Mouse (Mus musculus) CH12.LX (cell line): ENCODE data around the gene Kctd20. TPM values are rescaled to one million over a fixed set of nuclear protein-coding genes. Genes with fewer than 3 reads are reported as not detected.
A peak's percentile ranks its signal among the peaks of the same experiment; 100 is the strongest.

ENCODE experiments used
- DNase-seq: peaks from one replicate; pipeline ENCODE4 v3.0.0-alpha.2; 2013; ENCODE audit errors: extremely low read depth
- H3K27ac ChIP-seq: 2 replicates; pipeline ENCODE4 v1.5.1; 2012; ENCODE audit warnings: low read depth, mild to moderate bottlenecking, control low read depth, moderate library complexity; ENCODE audit not compliant: insufficient read depth
- H3K27me3 ChIP-seq: replicated peaks from 2 replicates; pipeline ENCODE3; 2012; ENCODE audit warnings: inconsistent platforms
- H3K36me3 ChIP-seq, 2 experiments: replicated peaks in 1 of 2; 2 replicates each; pipeline versions ENCODE3 to v1.6.1; 2012; ENCODE audit warnings: inconsistent platforms in 1 of 2, low read length in 1 of 2, mild to moderate bottlenecking in 1 of 2, mixed read lengths in 1 of 2, moderate library complexity in 1 of 2; ENCODE audit not compliant: control insufficient read depth in 1 of 2, insufficient read depth in 1 of 2
- H3K4me1 ChIP-seq, 2 experiments: 2 replicates each; pipeline ENCODE4 v1.6.1; 2012; ENCODE audit warnings: inconsistent platforms in 1 of 2, moderate library complexity in 1 of 2; ENCODE audit not compliant: insufficient read depth in 2 of 2, control insufficient read depth in 1 of 2
- H3K4me2 ChIP-seq: 2 replicates; pipeline ENCODE4 v1.6.1; 2012; ENCODE audit warnings: low read depth, mild to moderate bottlenecking, control low read depth; ENCODE audit not compliant: poor library complexity, insufficient read depth, severe bottlenecking
- H3K4me3 ChIP-seq, 3 experiments: fragments of 150-350 bp in 1 of 3; sonication (generic) in 1 of 3; replicated peaks in 1 of 3; 2 replicates each; pipeline versions ENCODE3 to v1.5.1; 2011 to 2012; ENCODE audit warnings: low read depth in 2 of 3, low read length in 2 of 3, mild to moderate bottlenecking in 2 of 3, moderate library complexity in 2 of 3, control low read depth in 1 of 3, improper control_type of control experiment in 1 of 3, inconsistent platforms in 1 of 3, mixed read lengths in 1 of 3; ENCODE audit not compliant: poor library complexity in 1 of 3
- H3K79me2 ChIP-seq: replicated peaks from 2 replicates; pipeline ENCODE4 v1.6.1; 2012; ENCODE audit warnings: mild to moderate bottlenecking, moderate library complexity; ENCODE audit not compliant: control insufficient read depth, poor library complexity, insufficient read depth, severe bottlenecking; ENCODE audit errors: extremely low read depth
- H3K9ac ChIP-seq: 2 replicates; pipeline ENCODE4 v1.6.1; 2012; ENCODE audit warnings: low read depth, mild to moderate bottlenecking, control low read depth, moderate library complexity; ENCODE audit not compliant: insufficient read depth
- H3K9me3 ChIP-seq: replicated peaks from 2 replicates; pipeline ENCODE3; 2012; ENCODE audit warnings: low read length, inconsistent platforms, mixed read lengths
- BHLHE40 ChIP-seq: IDR thresholded peaks from 2 replicates; pipeline ENCODE4 v1.6.1; 2011; ENCODE audit warnings: mild to moderate bottlenecking, low read depth, low read length, improper control_type of control experiment
- CTCF ChIP-seq, 2 experiments: IDR thresholded peaks in 1 of 2; conservative IDR thresholded peaks in 1 of 2; 2 replicates each; pipeline ENCODE4 v1.5.1; 2011 to 2012; ENCODE audit warnings: low read depth in 2 of 2, low read length in 2 of 2, improper control_type of control experiment in 1 of 2, inconsistent platforms in 1 of 2, mild to moderate bottlenecking in 1 of 2, moderate library complexity in 1 of 2
- HCFC1 ChIP-seq: IDR thresholded peaks from 2 replicates; pipeline ENCODE4 v1.6.1; 2012; ENCODE audit warnings: low read depth, mild to moderate bottlenecking, inconsistent platforms, low read length, improper control_type of control experiment
- IRF4 ChIP-seq: IDR thresholded peaks from 2 replicates; pipeline ENCODE4 v1.6.1; 2014; ENCODE audit warnings: low read depth, mild to moderate bottlenecking, inconsistent platforms, low read length, improper control_type of control experiment
- JUND ChIP-seq: conservative IDR thresholded peaks from 2 replicates; pipeline ENCODE4 v1.6.1; 2011; ENCODE audit warnings: low read depth, low read length, improper control_type of control experiment
- KAT2A ChIP-seq: IDR thresholded peaks from 2 replicates; pipeline ENCODE4 v1.6.1; 2012; ENCODE audit warnings: low read length, improper control_type of control experiment, inconsistent platforms; ENCODE audit not compliant: insufficient replicate concordance
- MAFK ChIP-seq: IDR thresholded peaks from 2 replicates; pipeline ENCODE4 v1.6.1; 2011; ENCODE audit warnings: low read length, improper control_type of control experiment; ENCODE audit not compliant: insufficient replicate concordance
- MAX ChIP-seq: IDR thresholded peaks from 2 replicates; pipeline ENCODE4 v1.6.1; 2011; ENCODE audit warnings: low read length, improper control_type of control experiment
- MEF2A ChIP-seq: IDR thresholded peaks from 2 replicates; pipeline ENCODE4 v1.6.1; 2014; ENCODE audit warnings: low read depth, mild to moderate bottlenecking, inconsistent platforms, low read length, improper control_type of control experiment, borderline replicate concordance
- MXI1 ChIP-seq: IDR thresholded peaks from 2 replicates; pipeline ENCODE4 v1.6.1; 2011; ENCODE audit warnings: mild to moderate bottlenecking, low read depth, low read length, improper control_type of control experiment
- NRF1 ChIP-seq: IDR thresholded peaks from 2 replicates; pipeline ENCODE4 v1.6.1; 2014; ENCODE audit warnings: low read depth, mild to moderate bottlenecking, inconsistent platforms, low read length, improper control_type of control experiment, moderate library complexity
- PAX5 ChIP-seq: IDR thresholded peaks from 2 replicates; pipeline ENCODE4 v1.6.1; 2012; ENCODE audit warnings: low read length, inconsistent platforms, mixed read lengths
- POLR2A ChIP-seq: IDR thresholded peaks from 2 replicates; pipeline ENCODE4 v1.6.1; 2011; ENCODE audit warnings: low read depth, mild to moderate bottlenecking, improper control_type of control experiment, low read length
- POLR2AphosphoS2 ChIP-seq: IDR thresholded peaks from 2 replicates; pipeline ENCODE4 v1.6.1; 2011; ENCODE audit warnings: low read depth, low read length, improper control_type of control experiment
- SMC3 ChIP-seq: IDR thresholded peaks from 2 replicates; pipeline ENCODE4 v1.6.1; 2011; ENCODE audit warnings: low read depth, low read length, improper control_type of control experiment
- TBP ChIP-seq: conservative IDR thresholded peaks from 2 replicates; pipeline ENCODE4 v1.6.1; 2011; ENCODE audit warnings: low read depth, low read length, improper control_type of control experiment
- TCF12 ChIP-seq: IDR thresholded peaks from 2 replicates; pipeline ENCODE4 v1.6.1; 2014; ENCODE audit warnings: low read depth, mild to moderate bottlenecking, inconsistent platforms, low read length, improper control_type of control experiment
- USF1 ChIP-seq: IDR thresholded peaks from 2 replicates; pipeline ENCODE4 v1.6.1; 2014; ENCODE audit warnings: low read depth, mild to moderate bottlenecking, inconsistent platforms, low read length, improper control_type of control experiment
- ZKSCAN1 ChIP-seq: IDR thresholded peaks from 2 replicates; pipeline ENCODE4 v1.6.1; 2012; ENCODE audit warnings: low read depth, inconsistent platforms, low read length, improper control_type of control experiment, borderline replicate concordance
- ZNF384 ChIP-seq: IDR thresholded peaks from 2 replicates; pipeline ENCODE4 v1.6.1; 2012; ENCODE audit warnings: low read depth, low read length, improper control_type of control experiment, inconsistent platforms
- dilution Hi-C: fragments of 300-500 bp; cut with MboI; formaldehyde crosslinking; loops from 2 replicates; pipeline ENCODE4 v1.14.3; 2020; ENCODE audit warnings: low sequenced_read_pairs; ENCODE audit not compliant: extremely low pct_unique_long_range_greater_than_20kb, extremely low pct_ligation_motif_present
- in situ Hi-C: fragments of 300-500 bp; cut with MboI; formaldehyde crosslinking; loops from 3 replicates; pipeline ENCODE4 v1.14.3; 2019; ENCODE audit warnings: low sequenced_read_pairs, low pct_ligation_motif_present, low pct_unique_long_range_greater_than_20kb, mixed read lengths
- polyA plus RNA-seq: library from polyadenylated mRNA; unstranded; fragments of >175 nt; gene quantifications from 2 replicates; pipeline ENCODE4 v1.2.1, GENCODE M21; 2012; ENCODE audit warnings: low read depth; ENCODE audit not compliant: insufficient read length
- total RNA-seq, 2 experiments: library from RNA; depleted of rRNA; stranded (reverse); fragments of 300-350 nt in 1 of 2; fragments of >200 nt in 1 of 2; gene quantifications; 2 replicates each; pipeline ENCODE4 v1.2.3; 2012 to 2014

Kctd20 gene
- total and polyA plus RNA-seq, 3 experiments, result 40.1 to 85.2 (median 68.5) TPM

DNA sequence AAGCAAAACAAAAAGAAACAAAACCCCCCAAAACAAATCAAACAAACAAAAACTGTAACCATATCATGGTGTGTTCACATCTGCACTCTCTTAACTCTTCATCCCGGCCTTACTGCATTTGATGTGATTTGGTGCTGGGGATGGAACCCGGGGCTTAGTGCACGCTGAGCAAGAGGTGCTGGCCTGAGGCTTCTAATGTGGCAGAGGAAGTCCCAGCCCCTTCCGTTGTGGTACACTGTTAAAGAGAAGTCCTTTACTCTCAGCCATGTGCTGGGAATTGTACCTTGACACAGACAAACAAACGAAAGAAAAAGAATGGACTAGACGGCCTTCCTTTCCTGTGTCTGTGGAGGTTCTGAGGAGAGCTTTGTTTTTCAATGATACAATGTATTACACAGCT lies 29.7 kb upstream of the Kctd20 start:
- DNase-seq, result no peak
- no peak overlapping the region for H3K9ac ChIP-seq
- no peaks in the 10 kb centered on the region for H3K27me3 ChIP-seq
- dilution Hi-C loops, result no loop called here
- no peak overlapping the region for H3K4me3 ChIP-seq
- in situ Hi-C loops, result no loop called here
- H3K4me2 ChIP-seq, result no peak overlapping the region
- H3K79me2 ChIP-seq, result no peaks in the 10 kb centered on the region
- H3K27ac ChIP-seq, result no peak overlapping the region
- H3K4me1 ChIP-seq, result peaks cover 11 to 23% of the 10 kb centered on the region in 2 experiments
- H3K36me3 ChIP-seq, result no peaks in the 10 kb centered on the region
- no peaks in the 10 kb centered on the region for H3K9me3 ChIP-seq
- no peak for TF ChIP-seq MAFK
- TF ChIP-seq ZKSCAN1, result no peak
- no peak for TF ChIP-seq POLR2A
- TF ChIP-seq BHLHE40, result no peak
- TF ChIP-seq TBP, result no peak
- TF ChIP-seq SMC3, result no peak
- no peak for TF ChIP-seq PAX5
- no peak for TF ChIP-seq ZNF384
- no peak for TF ChIP-seq MXI1
- no peak for TF ChIP-seq MAX
- no peak for TF ChIP-seq USF1
- no peak for TF ChIP-seq JUND
- TF ChIP-seq KAT2A, result no peak
- TF ChIP-seq TCF12, result no peak
- no peak for TF ChIP-seq CTCF (conservative IDR thresholded peaks at IDR 0.05 in 1 of 2, IDR thresholded peaks at IDR 0.05 in 1 of 2; ENCODE audit: low read depth in 2 of 2, low read length in 2 of 2)
- TF ChIP-seq HCFC1, result no peak
- TF ChIP-seq NRF1, result no peak
- TF ChIP-seq MEF2A, result no peak

- no peaks in the 10 kb centered on the region for H3K9me3 ChIP-seq
- no peak overlapping the region for H3K4me3 ChIP-seq
- peak overlapping the region; percentile 50 for H3K27ac ChIP-seq
- peak; percentile 66; the same call in 1 of the 2 replicates for TF ChIP-seq MEF2A
- TF ChIP-seq IRF4, result peak; percentile 41; the same call in 1 of the 2 replicates
- no peak for TF ChIP-seq POLR2AphosphoS2
- dilution Hi-C loops, result no loop called here
- no peak overlapping the region for H3K9ac ChIP-seq
- no peaks in the 10 kb centered on the region for H3K79me2 ChIP-seq
- no peaks in the 10 kb centered on the region for H3K36me3 ChIP-seq
- in situ Hi-C loops, result no loop called here
- H3K4me1 ChIP-seq, result peaks cover 11 to 23% of the 10 kb centered on the region in 2 experiments
- H3K4me2 ChIP-seq, result no peak overlapping the region
- DNase-seq, result no peak
- no peaks in the 10 kb centered on the region for H3K27me3 ChIP-seq
Observed at GRCm38 (mm10) chr17:28924957-28925595, 26.7 kb upstream of the Kctd20 start.
